19 mouse cellular contexts compared by ENCODE assay signal in genomic region chr7:37376207-37376606, GRCm38 (mm10).
A peak's percentile ranks its signal among the peaks of the same experiment; 100 is the strongest.
DNase-seq lines count a peak whose midpoint lies in the region; ATAC-seq and TF ChIP-seq lines count a peak whose summit lies in the region.
"Had no signal": no experiment of that assay in that cellular context is flagged by ENCODE, and none has a peak within 500 bp of the region (broad histone marks: within the 10 kb centered on the region; RNA-seq: fewer than 3 reads in every experiment).

No protein-coding gene starts in this region.

- H3K27ac ChIP-seq in midbrain, embryonic 10.5 days (replicated peaks), result peak overlapping the region; percentile 78
- no peak overlapping the region for H3K27ac ChIP-seq in midbrain, postnatal 0 days (ENCODE audit: low read depth, low read length)
- H3K27ac ChIP-seq in embryonic facial prominence, embryonic 14.5 days (replicated peaks; ENCODE audit: low read depth, low read length), result no peak overlapping the region
- peak overlapping the region; percentile 37; the same call in 1 of the 2 replicates for H3K27ac ChIP-seq in neural tube, embryonic 15.5 days (replicated peaks)
- H3K27ac ChIP-seq: heart, embryonic 15.5 days had no signal

- peaks cover 12% of the 10 kb centered on the region; the same call in 1 of the 2 replicates for H3K27me3 ChIP-seq in midbrain, embryonic 10.5 days (ENCODE audit: low read depth, poor library complexity, severe bottlenecking)
- H3K27me3 ChIP-seq in midbrain, postnatal 0 days (ENCODE audit: insufficient read depth, low read length), result no peaks in the 10 kb centered on the region
- peaks cover 9% of the 10 kb centered on the region; the same call in 1 of the 2 replicates for H3K27me3 ChIP-seq in embryonic facial prominence, embryonic 14.5 days (replicated peaks; ENCODE audit: control insufficient read depth, insufficient read depth, low read length)
- no peaks in the 10 kb centered on the region for H3K27me3 ChIP-seq in neural tube, embryonic 15.5 days (replicated peaks)

- no peak overlapping the region for H3K4me2 ChIP-seq in midbrain, postnatal 0 days (ENCODE audit: low read depth, low read length, poor library complexity, severe bottlenecking)
- H3K4me2 ChIP-seq in embryonic facial prominence, embryonic 14.5 days (ENCODE audit: low read depth, low read length), result no peak overlapping the region
- H3K4me2 ChIP-seq in neural tube, embryonic 15.5 days, result no peak overlapping the region
- H3K4me2 ChIP-seq: heart, embryonic 15.5 days had no signal

- no peak overlapping the region for H3K4me3 ChIP-seq in midbrain, embryonic 10.5 days
- no peak overlapping the region for H3K4me3 ChIP-seq in midbrain, postnatal 0 days (ENCODE audit: low read depth, low read length)
- H3K4me3 ChIP-seq in embryonic facial prominence, embryonic 14.5 days (ENCODE audit: low read depth, low read length), result no peak overlapping the region
- H3K4me3 ChIP-seq in neural tube, embryonic 15.5 days (replicated peaks), result no peak overlapping the region
- H3K4me3 ChIP-seq: heart, embryonic 15.5 days had no signal

- ATAC-seq in midbrain, postnatal 0 days (ENCODE audit: low FRiP score), result no peak
- no peak for ATAC-seq in embryonic facial prominence, embryonic 14.5 days (ENCODE audit: low read depth)
- no peak for ATAC-seq in neural tube, embryonic 15.5 days (ENCODE audit: low FRiP score)
- ATAC-seq: forebrain, embryonic 16.5 days had no signal

- no peak overlapping the region for H3K9ac ChIP-seq in midbrain, postnatal 0 days (replicated peaks; ENCODE audit: low read length, poor library complexity, severe bottlenecking)
- no peak overlapping the region for H3K9ac ChIP-seq in embryonic facial prominence, embryonic 14.5 days (ENCODE audit: low read depth, low read length)
- H3K9ac ChIP-seq in neural tube, embryonic 15.5 days (replicated peaks), result no peak overlapping the region
- H3K9ac ChIP-seq: heart, embryonic 15.5 days had no signal

- H3K9me3 ChIP-seq in midbrain, embryonic 10.5 days (replicated peaks), result no peaks in the 10 kb centered on the region
- H3K9me3 ChIP-seq in midbrain, postnatal 0 days (ENCODE audit: low read length), result no peaks in the 10 kb centered on the region
- no peaks in the 10 kb centered on the region for H3K9me3 ChIP-seq in embryonic facial prominence, embryonic 14.5 days (ENCODE audit: control insufficient read depth, low read length)
- no peaks in the 10 kb centered on the region for H3K9me3 ChIP-seq in neural tube, embryonic 15.5 days (replicated peaks)
- H3K9me3 ChIP-seq: heart, embryonic 15.5 days had no signal

- peaks cover 53% of the 10 kb centered on the region for H3K4me1 ChIP-seq in midbrain, embryonic 10.5 days
- H3K4me1 ChIP-seq in midbrain, postnatal 0 days (ENCODE audit: insufficient read depth, low read length), result no peaks in the 10 kb centered on the region
- peaks cover 13% of the 10 kb centered on the region; the same call in 1 of the 2 replicates for H3K4me1 ChIP-seq in embryonic facial prominence, embryonic 14.5 days (ENCODE audit: control insufficient read depth, insufficient read depth, low read length)
- H3K4me1 ChIP-seq in neural tube, embryonic 15.5 days, result peaks cover 31% of the 10 kb centered on the region

- TF ChIP-seq CTCF in midbrain, postnatal 0 days (IDR thresholded peaks at IDR 0.05), result no peak

- peak; percentile 71 for DNase-seq in embryo, embryonic 10 days (ENCODE audit: low spot score)
- no peak for DNase-seq in embryo, embryonic 9.5 days (ENCODE audit: extremely low spot score)
- peak; percentile 44 for DNase-seq in midbrain, embryonic 10.5 days (ENCODE audit: low spot score)
- DNase-seq in midbrain, postnatal 0 days (ENCODE audit: low spot score), result no peak
- peak; percentile 40 for DNase-seq in embryonic facial prominence, embryonic 14.5 days (ENCODE audit: low spot score)
- DNase-seq in adrenal gland, postnatal 4 days (ENCODE audit: low spot score in 2 of 2), result no peak
- DNase-seq in natural killer cell, adult 2 months (ENCODE audit: low spot score in 2 of 2), result no peak
- DNase-seq: cerebellum, adult 11-12 months; cerebellum, postnatal 36 days; heart, adult 18-20 months; kidney, adult 18-20 months; kidney, postnatal 14 days; lung, adult 18-20 months; lung, postnatal 36 days; right cerebral cortex, postnatal 4 days; thymus, postnatal 14 days had no signal

- H3K36me3 ChIP-seq in midbrain, embryonic 10.5 days, result no peaks in the 10 kb centered on the region
- no peaks in the 10 kb centered on the region for H3K36me3 ChIP-seq in midbrain, postnatal 0 days (ENCODE audit: insufficient read depth, low read length)
- no peaks in the 10 kb centered on the region for H3K36me3 ChIP-seq in embryonic facial prominence, embryonic 14.5 days (ENCODE audit: control insufficient read depth, insufficient read depth, low read length)
- H3K36me3 ChIP-seq in neural tube, embryonic 15.5 days, result no peaks in the 10 kb centered on the region
- H3K36me3 ChIP-seq: heart, embryonic 15.5 days had no signal

- 7% methylated on average over 6 of the region's 6 CpGs for WGBS in midbrain, embryonic 10.5 days
- 23% methylated on average over 6 of the region's 6 CpGs for WGBS in midbrain, postnatal 0 days
- WGBS in embryonic facial prominence, embryonic 14.5 days, result 5% methylated on average over 6 of the region's 6 CpGs
- 17% methylated on average over 6 of the region's 6 CpGs for WGBS in neural tube, embryonic 15.5 days

Comparison
In these comparisons a context has a peak if more than half of its experiments do, and no peak if none do; other contexts are left out.
1. DNase-seq: peak in embryo, embryonic 10 days (single experiment), midbrain, embryonic 10.5 days (single experiment) and embryonic facial prominence, embryonic 14.5 days (single experiment); none in embryo, embryonic 9.5 days (single experiment), midbrain, postnatal 0 days (single experiment), adrenal gland, postnatal 4 days (0 of 2) and natural killer cell, adult 2 months (0 of 2).
2. H3K27ac ChIP-seq: peak in midbrain, embryonic 10.5 days (single experiment) and neural tube, embryonic 15.5 days (single experiment); none in midbrain, postnatal 0 days (single experiment) and embryonic facial prominence, embryonic 14.5 days (single experiment).